Mouse (Mus musculus): ENCODE measurements around the gene Serpinb1a. TPM values are rescaled to one million over a fixed set of nuclear protein-coding genes. Genes with fewer than 3 reads are reported as not detected.
A peak's percentile ranks its signal among the peaks of the same experiment; 100 is the strongest.

Serpinb1a gene
- total RNA-seq, 2 experiments from 2014 or later, result 1.8 to 3.5 TPM

DNA sequence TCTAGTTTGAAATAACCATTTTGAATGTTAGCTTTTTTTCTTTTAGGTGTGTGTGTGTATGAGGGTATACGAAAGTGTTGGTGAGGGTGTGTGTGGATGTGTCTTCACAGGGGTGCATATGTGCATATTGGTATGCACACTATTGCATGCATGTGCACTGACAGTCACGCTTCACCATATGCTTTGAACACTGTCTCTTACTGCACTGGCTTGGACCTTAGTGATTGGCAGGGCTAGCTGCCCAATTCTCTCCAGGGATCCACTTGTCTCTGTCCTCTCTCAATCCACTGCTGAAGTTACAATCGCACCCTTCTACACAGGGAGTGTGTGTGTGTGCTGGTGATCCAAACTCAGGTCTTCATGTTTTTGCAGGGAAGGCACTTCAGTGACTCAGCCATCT is 9.6 kb downstream of the Serpinb1a start:
- DNase-seq (ENCODE audit: extremely low spot score in 1 of 2, low spot score in 1 of 2), result no peak

GRCm38 (mm10) chr13:32839314-32839713 is 11.7 kb downstream of the Serpinb1a start:
- DNase-seq (ENCODE audit: extremely low spot score in 1 of 2, low spot score in 1 of 2), result no peak

DNA sequence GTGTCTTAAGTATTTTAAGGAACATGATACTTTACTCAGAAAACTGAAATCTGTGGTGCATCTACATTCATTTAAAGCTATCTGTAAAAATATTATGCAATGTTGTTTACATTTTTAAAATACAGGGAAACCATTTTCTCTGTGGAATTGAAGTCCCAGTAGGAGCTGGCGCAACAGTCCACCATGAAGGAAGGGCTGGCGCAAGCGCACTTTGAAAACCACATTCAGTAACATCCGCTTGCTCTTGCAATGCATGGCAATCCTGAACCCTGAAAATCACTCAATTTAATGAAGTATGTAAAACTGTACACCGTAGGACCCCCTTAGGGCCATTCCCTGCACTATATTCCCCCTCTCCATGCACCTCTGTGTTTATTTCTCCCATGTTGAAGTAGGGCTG is 16.5 kb downstream of the Serpinb1a start:
- DNase-seq (ENCODE audit: extremely low spot score in 1 of 2, low spot score in 1 of 2), result no peak

GRCm38 (mm10) chr13:32833237-32833636 is 17.7 kb downstream of the Serpinb1a start:
- no peak for DNase-seq (ENCODE audit: extremely low spot score in 1 of 2, low spot score in 1 of 2)

DNA sequence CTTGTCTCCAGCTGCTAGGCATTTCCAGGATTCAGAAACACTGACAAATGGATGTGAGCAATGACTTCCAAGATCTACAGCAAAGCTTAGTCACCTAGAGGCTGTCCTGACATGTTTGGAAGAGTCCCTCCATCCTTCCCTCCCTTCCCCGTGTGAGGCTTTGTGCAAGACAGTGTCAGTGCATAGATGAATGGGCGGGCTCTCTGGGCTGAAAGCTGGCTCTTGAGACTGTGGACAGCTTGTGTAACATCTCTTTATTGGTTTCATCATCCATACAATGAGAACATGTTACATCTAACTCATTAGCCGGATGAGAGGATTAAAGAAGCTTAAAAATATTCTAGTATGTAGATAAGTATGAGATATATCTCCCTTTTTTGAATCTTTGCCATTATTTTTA is 18.2 kb downstream of the Serpinb1a start:
- DNase-seq (ENCODE audit: extremely low spot score in 1 of 2, low spot score in 1 of 2), result no peak

GRCm38 (mm10) chr13:32831505-32832273 is 19.3 kb downstream of the Serpinb1a start:
- no peak for DNase-seq (ENCODE audit: extremely low spot score in 1 of 2, low spot score in 1 of 2)

- DNase-seq (ENCODE audit: extremely low spot score in 1 of 2, low spot score in 1 of 2), result no peak
Observed at GRCm38 (mm10) chr13:32828886-32829285, 22.1 kb downstream of the Serpinb1a start.

DNA sequence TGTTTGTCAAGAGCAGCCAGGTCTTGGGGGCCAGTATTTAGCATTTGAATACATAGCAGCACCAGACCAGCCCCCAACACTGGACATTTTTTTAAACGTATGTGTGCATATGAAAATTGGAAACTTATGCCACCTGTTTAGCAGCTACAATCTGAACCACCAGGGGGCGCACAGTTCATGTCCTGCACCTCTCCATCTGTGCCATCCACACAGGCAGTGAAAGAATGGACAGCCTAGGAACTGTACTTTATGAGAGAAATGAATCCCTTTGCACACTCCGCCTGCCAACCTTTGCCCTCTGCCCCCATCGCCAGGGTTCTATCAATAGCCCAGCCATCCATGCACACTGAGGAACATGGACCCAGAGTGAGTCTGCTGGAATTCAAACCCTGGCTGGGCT is 23.0 kb downstream of the Serpinb1a start:
- DNase-seq (ENCODE audit: extremely low spot score in 1 of 2, low spot score in 1 of 2), result peak in 1 of 2 experiments; percentile 73

GRCm38 (mm10) chr13:32827111-32827822 is 23.7 kb downstream of the Serpinb1a start:
- no peak for DNase-seq (ENCODE audit: extremely low spot score in 1 of 2, low spot score in 1 of 2)

DNA sequence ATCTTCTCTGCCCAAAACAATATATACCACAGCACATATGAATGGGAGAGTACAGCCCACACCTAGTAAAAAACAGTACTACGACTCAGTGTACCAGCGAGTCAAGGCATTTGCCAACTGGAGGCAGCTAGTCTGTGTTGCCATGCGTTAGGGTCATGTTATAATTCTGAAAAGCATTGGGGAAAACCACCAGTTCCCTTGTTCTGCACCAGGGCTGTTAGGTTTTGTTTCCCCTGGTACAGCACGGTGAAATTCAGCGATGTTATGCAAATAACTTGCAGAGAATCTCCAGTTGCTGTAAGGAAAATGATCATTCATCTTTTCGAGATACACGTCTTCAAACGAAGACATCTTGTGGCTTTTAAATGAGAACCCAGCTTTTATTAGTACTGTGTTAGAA is 25.4 kb downstream of the Serpinb1a start:
- DNase-seq (ENCODE audit: extremely low spot score in 1 of 2, low spot score in 1 of 2), result no peak

DNA sequence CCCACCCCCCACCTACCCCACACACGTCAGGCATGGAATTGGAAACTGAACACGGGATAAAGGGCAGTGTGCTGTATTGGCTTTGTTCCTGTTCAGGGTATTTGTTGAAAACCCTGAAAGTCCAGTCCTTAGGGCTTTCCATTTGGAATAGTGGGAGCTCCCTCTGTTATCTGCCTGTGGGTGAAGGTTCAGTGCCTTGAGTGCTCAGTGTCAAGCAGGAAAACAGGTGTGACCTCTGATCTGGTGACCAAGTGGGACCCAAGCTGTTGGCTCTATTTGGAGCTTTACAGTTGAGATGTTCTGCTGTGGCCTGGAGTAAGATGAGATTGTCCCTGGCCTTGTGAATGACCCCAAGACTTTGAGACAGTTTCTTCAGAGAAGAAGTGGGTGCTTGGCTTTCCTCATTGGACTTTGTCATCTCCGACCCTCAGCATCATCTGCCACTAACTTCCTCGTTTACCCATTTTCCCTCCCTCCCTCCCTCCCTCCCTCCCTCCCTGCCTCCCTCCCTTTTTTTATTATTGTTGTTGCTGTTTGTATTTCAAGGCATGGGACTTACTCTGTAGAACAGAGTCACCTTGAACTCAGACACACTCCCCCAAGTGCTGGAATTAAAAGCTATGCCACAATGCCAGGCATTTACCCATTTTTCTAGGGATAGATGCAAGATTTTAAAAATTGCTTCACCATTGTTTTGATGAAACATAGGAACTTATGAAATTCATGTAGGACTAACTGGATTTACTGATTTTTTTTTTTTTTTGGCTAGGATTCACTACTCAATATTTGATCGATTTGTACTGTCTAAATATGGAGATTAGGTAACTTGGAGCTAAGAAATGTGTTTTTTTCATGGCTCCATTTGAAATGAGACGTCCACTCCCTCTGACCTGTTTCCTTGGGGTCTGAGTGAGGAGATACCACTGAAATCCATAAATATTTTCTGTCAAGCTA is 26.3 kb downstream of the Serpinb1a start:
- DNase-seq (ENCODE audit: extremely low spot score in 1 of 2, low spot score in 1 of 2), result no peak

DNA sequence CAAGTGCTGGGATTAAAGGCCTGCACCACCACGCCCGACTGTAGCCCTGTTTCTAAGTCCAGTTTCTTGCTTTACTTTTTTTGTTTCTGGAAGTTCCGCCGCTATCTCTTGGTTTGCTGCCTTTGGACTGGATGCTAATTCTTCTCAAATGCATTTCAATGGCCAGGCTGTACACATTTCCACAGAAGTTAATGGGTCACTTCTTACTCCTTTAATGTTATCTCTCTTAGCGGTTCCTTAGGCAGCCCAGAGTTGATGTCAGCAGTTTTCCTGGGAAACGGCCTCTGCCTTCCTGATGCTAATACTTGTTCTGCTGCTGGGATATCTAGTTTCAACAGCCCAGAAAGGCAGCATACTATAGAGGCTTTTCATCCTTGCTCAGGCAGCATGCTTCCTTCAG is 27.9 kb downstream of the Serpinb1a start:
- no peak for DNase-seq (ENCODE audit: extremely low spot score in 1 of 2, low spot score in 1 of 2)

- DNase-seq (ENCODE audit: extremely low spot score in 1 of 2, low spot score in 1 of 2), result no peak
Observed at GRCm38 (mm10) chr13:32821671-32822070, 29.3 kb downstream of the Serpinb1a start.

DNA sequence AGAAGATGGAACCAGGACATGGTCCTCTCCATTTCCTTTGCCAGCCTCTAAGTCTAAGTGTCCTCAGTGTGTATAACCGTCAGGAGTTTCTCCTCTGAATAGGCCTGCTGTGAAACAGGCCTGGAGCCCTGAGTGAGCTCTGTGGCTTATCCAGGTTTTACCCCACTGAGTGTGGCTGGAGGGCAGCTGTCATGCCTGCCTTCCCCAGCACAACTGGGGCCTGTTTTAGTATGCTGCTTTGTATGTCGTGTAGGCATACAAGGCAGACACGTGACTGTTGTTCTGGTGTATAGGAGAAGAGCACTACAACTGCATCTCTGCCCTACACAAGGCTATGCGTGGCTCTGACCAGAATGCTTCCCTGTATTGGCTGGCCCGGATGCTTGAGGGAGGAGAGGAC is 31.1 kb downstream of the Serpinb1a start:
- DNase-seq (ENCODE audit: extremely low spot score in 1 of 2, low spot score in 1 of 2), result no peak

DNA sequence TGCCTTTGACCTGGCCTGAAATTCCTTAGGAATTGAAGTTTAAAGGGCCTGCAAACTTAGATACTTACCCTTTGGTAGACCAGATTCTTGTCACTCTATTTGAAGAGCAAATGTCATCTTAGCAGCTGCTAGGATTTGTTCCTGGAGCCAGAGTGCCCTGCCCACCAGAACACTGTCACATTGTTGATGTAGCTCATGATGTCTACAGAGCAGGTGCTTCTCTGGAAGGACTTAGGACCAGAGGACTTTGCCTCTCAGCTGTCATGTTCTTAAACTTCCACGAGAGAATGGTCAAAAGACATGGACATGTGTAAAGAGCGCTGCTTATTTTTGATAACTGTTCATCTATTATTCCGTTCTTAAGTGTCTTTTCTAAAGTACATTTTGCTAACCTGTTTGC is 31.7 kb downstream of the Serpinb1a start:
- no peak for DNase-seq (ENCODE audit: extremely low spot score in 1 of 2, low spot score in 1 of 2)

- no peak for DNase-seq (ENCODE audit: extremely low spot score in 1 of 2, low spot score in 1 of 2)
Observed at GRCm38 (mm10) chr13:32807624-32808023, 43.4 kb downstream of the Serpinb1a start.

- no peak for DNase-seq (ENCODE audit: extremely low spot score in 1 of 2, low spot score in 1 of 2)
Observed at GRCm38 (mm10) chr13:32806820-32807219, 44.2 kb downstream of the Serpinb1a start.

- DNase-seq (ENCODE audit: extremely low spot score in 1 of 2, low spot score in 1 of 2), result no peak
Observed at GRCm38 (mm10) chr13:32803701-32804345, 47.2 kb downstream of the Serpinb1a start.

GRCm38 (mm10) chr13:32802259-32803081 is 48.5 kb downstream of the Serpinb1a start, which contains the start of gene D930007J09Rik:
Gene D930007J09Rik, minus strand, starts transcription at chr13:32802849.
- DNase-seq (ENCODE audit: extremely low spot score in 1 of 2, low spot score in 1 of 2), result peak; percentile 39 to 54
